Mouse (Mus musculus): Measurements from ENCODE around the gene Cdkl5.

Cdkl5 gene

DNA sequence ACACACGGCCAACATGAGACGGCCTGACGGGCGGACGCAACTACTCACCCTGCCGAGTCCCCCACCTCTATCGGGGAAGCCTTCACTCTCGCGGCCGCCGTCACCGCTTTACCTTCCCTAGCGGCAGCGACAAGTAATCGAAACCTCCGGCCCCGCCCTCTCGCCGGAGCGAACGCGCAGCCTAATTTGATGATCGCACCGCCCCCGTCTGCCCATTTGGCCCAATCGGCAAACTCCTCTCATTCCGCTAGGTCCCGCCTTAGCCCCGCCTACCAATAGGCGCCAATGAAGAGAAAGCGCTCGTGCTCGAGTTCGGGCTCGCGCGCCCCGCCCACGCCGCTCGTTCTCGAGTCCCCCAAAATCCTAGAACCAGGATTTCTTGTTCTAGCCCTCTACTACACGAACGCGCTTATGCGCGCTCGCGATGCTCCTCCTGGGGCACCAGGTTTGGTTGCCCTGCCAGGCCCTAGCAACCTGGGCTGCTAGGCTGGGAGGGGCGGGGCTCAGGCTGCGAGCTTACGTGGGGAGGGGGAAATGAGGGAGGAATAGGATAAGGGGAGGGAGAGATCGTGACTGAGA lies at the start of gene Cdkl5:
TSS of gene Cdkl5 (minus strand) at position 162 of the 579 bp plus-strand sequence.
- peak; percentile 79 to 85 for DNase-seq (ENCODE audit: low spot score in 2 of 2)

DNA sequence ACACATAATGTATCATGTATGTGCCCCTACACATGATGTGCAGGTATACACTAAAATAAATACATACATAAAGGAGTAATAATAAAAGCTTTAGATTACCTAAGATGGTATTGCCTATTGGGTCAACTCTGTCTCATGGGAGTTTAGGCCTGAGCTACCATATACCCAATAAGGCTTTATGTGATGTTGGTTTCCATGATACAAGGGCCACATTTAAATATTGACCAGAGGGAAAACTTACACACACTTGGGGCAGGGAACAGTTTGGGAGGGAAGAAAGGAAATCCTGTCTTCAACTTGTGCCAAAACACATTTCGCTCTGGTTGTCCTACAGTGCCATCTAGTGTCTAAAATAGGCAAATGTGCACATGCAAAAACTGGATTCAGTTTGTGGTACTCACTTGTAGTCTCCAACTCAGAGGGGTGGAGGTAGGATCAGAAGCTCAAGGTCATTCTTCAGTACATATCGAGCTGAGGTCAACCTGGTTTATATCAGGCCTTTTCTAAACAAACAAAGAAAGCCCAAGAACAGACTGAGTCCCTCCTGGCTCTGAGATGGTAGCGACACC lies 38.8 kb upstream of the Cdkl5 start:
- DNase-seq (ENCODE audit: low spot score in 2 of 2) = no peak

DNA sequence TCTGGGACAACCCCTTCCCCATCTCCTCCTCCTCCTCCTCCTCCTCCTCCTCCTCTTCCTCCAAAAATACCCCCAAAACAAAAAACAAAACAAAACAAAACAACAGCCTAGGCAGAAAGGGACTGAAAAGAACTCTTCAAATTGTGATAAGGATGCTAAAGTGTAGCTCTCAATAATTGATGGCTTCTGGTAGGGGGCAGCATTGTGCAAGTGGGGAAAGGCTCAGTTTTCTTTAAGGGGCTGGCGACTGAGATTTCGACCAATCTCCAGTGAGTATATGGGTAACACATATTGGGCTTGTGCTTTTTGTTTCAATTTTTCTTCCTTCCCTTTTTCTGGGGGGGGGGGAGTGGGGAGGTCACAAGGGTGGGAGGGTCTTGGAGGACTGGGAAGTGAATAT lies 37.9 kb upstream of the Cdkl5 start:
- DNase-seq (ENCODE audit: low spot score in 2 of 2) = no peak

DNA sequence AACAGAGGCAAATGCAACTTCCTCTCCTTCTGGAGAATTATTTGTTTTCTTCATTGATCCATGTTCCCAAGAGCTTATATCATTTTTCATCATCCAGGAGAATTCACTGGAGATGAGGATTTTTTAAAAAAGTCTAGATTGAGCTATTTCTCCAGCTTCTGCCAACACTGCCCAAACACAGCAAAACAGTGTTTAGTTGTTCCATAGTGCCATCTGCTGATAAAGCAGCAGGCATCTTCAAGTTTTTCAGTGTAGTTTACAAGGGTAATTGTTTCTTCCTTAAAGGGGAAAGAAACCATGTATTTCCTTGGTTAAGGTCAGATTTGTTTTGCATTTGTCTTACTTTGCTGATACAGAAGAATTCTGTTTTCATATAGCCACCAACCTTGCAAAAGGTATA lies 35.7 kb upstream of the Cdkl5 start:
- no peak for DNase-seq (ENCODE audit: low spot score in 2 of 2)

DNA sequence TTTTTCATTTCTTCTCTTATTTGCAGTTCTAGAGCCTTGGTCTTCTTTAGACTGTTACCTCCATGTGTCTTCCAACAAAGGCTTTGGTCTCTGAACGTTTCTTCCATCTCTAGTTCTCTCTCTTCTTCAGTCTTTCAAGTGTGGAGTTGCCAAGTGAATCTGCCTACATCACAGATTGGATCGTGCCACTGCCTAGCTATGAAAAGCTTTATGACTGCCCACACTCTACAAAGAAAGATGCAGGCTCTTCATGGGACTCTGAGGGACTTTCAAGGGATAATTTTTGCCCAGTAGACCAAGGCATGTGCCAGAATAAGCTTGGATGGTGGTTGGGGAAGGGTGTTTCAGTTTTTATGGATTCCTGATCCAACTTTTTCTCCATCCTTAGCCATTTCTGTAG lies 30.0 kb upstream of the Cdkl5 start:
- DNase-seq (ENCODE audit: low spot score in 2 of 2) = no peak

DNA sequence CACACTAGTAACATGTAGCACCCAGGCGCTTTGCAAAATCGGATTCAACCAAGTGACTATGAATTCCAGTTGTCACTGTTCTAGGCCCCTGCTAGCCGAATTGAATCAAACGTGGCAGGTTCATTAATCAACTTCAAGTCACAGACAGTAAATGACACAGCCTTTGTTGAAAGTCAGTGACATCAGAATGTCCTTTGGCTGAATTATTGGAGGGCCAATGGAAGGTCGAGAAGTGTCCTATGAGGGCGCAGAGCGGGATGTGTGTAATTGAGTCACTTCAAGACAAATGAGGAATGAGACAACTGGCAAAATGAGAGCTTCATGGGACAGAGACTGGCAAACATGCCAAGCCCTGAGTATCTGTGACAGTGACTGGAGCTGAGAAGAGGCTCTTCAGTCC lies 27.0 kb upstream of the Cdkl5 start:
- no peak for DNase-seq (ENCODE audit: low spot score in 2 of 2)

DNA sequence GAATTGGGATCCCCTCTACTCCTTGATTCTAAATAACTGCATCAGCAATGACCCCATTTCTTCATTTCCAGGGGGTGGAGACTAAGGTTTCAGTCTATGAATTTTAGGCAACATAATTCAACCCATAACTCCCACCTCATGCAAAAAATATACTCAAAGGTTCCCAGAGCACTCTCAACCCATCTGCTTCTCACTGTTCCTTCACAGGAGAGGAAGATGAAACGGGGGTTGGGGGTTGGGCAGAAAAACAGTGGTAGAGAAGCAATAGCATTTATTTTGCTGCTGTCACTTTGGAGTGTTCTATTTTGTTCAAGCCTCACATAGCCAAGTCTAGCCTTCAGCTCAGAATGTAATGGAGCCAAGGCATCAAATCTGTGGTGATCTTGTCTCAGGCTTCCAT lies 23.7 kb upstream of the Cdkl5 start:
- no peak for DNase-seq (ENCODE audit: low spot score in 2 of 2)

DNA sequence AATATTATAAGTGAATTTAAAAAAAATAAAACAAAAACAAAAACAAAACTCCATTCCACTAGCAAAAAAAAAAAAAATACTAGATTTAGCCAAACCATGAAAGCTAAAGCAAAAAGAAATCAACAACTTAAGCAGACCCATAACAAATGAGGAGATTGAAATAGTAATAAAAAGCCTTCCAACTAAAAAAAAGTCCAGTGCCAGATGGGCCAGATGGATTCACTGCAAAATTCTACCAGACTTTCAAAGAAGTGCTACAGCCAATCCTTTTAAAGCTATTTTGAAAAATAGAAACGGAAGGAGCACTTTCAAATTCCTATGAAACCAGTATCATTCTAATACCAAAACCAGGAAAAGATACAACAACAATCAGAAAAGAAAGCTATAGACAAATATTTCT lies 11.8 kb upstream of the Cdkl5 start:
- DNase-seq (ENCODE audit: low spot score in 2 of 2) = no peak

DNA sequence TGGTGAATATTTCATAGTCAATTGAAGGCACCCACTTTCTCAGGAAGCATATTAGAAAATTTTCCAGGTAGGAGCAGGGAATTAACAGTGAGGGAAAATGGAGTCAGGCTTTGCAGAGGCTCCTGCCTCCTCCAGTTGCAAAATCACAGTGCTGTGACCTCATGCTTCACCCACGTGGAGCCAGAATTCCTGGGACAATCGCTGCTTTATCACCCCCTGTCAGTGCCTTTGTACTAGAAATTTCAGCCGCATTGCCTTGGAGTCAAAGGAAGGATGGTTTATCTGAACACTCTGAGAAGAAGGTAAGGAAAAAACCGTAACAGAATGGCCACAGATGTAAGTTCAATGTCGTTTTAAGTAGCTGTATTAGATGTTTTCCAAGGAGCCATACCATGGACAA lies 1.5 kb upstream of the Cdkl5 start:
- DNase-seq (ENCODE audit: low spot score in 2 of 2) = no peak

DNA sequence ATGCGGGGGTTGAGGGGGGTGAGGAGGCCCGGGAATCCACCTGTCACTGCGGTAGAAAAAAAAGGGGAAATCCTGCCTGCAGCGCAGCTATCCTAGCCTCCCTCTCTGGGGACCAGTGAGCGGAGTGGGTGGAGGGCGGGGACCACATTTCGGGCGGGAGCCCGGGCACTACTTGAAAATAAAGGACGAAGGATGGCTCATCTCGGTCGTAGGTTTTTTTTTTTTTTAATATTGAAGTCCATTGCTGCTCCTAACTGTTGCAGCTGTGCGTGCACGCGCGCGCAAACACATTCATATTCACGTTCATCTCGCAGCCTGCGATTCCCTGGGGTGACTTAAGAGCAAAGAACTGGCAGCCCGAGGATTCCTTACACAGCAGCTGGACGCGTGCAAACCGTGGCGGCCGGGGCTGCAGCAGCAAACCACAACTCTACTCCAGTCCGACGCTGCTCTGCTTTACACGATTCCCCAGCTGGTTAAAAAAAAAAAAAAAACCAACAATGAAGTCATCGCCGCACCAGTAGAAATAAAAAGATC lies 695 bp upstream of the Cdkl5 start:
- peak; percentile 4 to 7 for DNase-seq (ENCODE audit: low spot score in 2 of 2)

DNA sequence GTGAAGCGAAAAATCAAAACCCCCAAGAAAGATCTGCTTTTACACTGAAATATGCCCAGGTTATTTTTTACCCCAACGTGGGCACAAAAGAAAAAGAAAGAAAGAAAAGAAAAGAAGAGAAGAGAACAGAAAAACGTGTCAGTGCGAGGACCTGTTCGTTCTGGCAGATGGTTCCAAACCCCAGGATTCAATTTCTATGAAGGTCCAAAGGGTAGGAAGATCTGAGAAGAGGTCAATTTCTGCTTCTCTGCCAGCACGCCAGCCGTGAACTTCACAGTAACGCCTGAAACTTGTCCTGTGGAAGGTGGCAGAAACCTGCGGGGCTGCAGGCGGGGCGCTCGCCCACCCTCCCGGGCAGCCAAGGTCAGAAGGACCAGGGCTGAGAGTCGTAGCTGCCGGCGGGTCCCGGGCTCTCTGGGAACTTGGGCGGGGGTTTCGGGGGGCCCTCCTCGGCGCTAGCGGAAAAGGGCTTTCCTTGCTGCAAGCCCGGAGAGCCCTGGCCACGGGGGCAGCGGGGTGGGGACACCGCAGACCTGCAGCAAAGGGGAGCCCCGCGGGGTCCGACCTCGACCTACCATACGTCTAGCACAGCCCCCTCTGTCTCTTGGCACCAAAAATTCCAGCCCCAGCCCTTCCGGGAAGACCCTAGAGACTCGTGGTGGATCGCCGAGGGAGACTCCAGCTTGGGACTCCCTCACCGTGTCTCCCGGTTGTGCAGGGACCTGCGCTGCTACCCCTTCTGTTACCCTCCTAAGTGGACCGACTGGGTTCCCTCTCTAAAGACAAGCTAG lies 560 bp downstream of the Cdkl5 start:
- peak in 1 of 2 experiments; percentile 3 for DNase-seq (ENCODE audit: low spot score in 2 of 2)

DNA sequence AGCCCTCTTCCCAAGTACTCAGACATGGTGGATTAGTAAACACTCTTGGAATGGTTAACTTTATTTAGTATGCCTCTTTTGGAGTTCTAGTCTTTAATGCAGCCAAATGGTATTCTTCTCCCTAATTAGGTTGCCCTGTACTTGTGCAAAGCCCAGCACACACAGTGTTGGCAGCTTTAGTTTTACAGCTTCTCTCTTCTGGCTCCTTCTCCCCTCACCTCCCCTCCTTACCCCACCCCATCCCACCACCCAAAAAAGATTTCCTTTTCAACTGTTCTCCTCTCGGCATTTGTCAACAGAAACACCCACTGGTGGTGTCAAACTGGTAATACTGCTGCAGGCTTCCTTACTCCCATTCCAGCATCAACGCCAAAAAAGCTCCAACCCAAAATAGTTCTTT lies 1.8 kb downstream of the Cdkl5 start:
- no peak for DNase-seq (ENCODE audit: low spot score in 2 of 2)

DNA sequence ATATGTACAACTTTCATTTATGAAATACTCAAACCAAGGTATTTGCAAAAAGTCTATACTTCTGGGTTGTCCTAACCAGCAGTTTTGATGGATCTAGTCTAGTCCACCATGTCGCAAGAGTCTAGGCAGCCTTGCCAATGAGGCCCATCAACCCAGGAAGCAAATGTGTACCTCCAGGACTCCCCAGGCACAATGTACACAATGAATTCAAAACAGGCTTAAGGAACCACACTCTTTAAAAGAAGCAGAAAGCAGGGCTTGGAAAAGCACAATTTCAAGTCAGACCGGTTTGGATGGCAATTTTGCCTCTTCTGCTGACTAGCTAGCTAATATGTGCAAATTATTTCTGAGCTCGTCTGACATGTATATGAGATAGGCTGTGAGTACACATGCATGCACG lies 4.2 kb downstream of the Cdkl5 start:
- DNase-seq (ENCODE audit: low spot score in 2 of 2) = no peak

DNA sequence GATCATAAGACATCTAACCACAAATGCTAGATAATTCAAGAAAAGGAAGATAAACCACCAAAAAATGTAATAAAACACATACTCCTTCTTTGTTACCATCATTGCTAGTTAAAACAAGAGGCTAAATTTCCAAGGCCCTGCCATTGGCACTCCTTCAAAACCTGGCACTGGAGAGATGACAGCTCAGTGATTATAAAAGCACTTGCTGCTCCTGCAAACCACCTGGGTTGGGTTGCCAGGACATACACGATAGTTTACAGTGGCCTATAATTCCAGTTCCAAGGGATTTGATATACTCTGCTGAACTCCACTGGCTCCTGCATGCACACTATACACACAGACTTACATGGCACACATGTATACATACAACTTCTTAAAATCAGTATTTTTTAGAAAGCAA lies 16.6 kb downstream of the Cdkl5 start:
- no peak for DNase-seq (ENCODE audit: low spot score in 2 of 2)

DNA sequence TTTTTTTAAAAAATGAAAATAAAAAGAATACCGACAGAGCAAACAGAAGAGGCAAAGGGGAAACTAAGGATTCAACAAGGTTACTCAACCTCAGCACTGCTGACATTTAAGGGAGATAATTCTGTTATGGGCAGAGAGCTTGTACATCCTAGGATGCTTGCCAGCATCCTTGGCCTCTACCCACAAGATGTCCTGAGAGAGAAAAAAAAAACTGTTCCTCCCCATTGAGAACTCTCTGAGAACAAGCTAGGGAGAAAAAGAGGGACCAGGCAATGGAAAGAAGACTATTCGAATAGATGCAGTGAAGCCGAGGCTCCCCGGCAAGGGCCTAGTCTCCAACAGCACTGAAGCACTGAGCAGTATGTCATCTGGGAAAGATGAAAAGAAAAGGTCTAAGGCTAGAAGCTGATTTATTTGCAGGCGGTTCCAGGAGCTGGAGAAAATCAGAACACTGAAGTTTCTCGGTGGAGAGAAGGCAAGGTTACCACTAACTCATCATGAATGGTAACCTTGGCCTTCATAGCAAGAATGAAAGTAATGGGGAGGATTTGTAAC lies 22.4 kb downstream of the Cdkl5 start:
- no peak for DNase-seq (ENCODE audit: low spot score in 2 of 2)

DNA sequence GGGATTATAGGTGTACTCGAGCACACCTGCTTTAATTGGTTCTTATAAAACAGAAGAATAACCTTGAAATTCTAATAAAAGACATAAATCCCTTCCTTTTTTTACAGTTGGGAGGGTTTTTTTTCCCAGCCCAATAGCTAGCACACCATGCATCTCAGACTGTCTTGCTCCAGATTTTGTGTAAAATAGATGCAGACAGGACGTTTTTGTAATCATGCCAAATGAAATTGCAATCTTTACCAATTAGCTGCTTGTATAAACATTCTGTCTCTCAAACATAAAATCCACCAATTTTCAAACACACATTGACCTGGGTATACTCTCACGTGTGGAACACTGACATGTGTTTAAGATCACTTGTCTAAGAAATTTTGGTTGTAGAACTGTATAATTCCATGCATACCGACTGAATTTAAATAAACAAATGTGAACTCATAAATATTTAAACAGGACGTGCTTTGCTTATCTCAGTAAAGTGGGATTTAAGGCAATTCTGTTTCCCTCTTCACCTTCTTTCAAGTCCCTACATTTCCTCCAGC lies 35.8 kb downstream of the Cdkl5 start:
- DNase-seq (ENCODE audit: low spot score in 2 of 2) = no peak

DNA sequence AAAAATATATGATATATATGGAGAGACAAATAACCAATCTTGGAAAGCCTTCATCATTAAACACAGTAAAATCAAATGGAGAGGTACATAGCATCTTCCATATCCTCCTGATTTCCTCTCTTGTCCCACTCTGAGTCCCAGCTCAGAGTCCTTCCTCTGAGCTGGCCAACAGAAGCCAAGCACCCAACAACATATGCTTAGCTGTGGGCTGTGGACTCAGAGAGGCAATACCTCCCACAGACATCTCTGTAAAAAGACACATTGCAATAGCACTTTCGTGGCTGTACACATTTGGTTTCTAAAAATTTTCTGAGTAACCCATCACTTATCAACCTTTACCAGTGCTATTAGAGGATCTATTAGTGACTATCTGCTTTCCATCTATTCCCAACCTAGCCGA lies 44.9 kb downstream of the Cdkl5 start:
- DNase-seq (ENCODE audit: low spot score in 2 of 2) = no peak

DNA sequence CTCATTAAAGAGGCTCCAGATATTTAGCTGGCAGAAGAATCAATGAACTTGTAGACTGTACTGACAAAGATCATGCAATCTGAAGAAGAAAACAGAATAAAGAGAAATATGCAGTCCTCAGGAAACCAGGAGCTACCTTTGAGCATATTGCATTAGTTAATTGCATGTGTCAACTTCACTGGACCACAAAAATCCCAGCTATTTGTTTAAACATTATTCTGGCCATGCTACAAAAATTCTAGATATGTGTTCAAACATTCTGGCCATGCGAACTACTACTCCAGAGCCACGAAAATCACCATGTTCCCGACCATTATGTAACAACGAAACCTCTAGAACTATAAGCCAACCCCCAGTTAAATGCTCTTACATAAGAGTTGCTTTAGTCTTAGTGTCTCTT lies 49.8 kb downstream of the Cdkl5 start:
- no peak for DNase-seq (ENCODE audit: low spot score in 2 of 2)

DNA sequence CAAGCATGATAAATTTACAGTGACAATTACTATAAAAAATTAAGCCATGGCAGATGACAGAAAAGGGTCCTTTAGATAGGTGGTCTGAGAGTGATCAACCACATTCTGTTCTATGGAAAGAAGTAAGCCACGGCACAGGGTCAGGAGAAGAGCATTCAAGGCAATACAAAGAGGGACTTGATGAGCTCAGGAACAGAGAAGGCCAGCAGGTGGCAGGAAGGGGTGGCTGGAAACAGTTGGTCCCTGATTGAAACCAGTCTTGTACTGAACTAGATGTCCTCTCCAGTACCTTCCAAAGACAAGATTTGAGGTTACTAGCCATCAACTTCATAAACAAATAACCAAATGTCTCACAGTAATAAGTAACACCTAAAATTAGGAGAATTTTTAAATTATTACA lies 59.0 kb downstream of the Cdkl5 start:
- DNase-seq (ENCODE audit: low spot score in 2 of 2) = no peak

DNA sequence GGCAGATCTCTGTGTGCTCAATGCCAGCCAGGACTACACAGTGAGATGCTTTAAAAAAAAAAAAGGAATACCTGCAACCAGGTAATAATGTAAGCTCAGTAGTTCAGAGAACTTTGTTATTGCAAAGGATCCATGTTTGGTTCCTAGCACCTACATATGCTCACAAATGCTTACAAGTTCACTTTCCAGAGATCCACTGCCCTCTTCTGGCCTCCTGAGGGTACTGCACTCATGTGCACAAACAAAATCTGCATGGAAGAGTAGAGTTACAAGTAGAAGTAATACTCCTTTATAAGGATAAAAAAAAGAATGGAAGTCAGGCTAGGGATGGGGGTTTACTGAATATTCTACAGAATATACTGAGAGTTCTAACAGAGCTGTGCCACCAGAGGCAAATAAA lies 63.8 kb downstream of the Cdkl5 start:
- DNase-seq (ENCODE audit: low spot score in 2 of 2) = no peak

DNA sequence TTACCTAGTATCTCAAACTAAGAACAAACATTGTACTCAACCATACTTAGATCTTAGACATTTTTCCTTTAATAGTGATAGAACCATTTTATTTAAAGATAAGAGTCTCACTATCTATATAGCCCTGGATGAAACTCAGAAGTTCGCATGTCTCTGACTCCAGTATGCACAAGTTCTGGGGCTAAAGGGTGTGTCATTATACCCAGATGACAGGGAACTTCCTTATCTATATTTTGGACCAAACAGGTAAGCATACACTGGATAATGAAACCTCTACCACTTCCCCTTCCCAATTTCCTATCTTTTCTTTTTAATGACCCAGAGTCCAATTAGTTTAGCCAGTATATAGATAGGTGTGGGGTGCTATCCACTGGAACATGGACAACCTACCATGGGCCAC lies 65.6 kb downstream of the Cdkl5 start:
- DNase-seq (ENCODE audit: low spot score in 2 of 2) = no peak

DNA sequence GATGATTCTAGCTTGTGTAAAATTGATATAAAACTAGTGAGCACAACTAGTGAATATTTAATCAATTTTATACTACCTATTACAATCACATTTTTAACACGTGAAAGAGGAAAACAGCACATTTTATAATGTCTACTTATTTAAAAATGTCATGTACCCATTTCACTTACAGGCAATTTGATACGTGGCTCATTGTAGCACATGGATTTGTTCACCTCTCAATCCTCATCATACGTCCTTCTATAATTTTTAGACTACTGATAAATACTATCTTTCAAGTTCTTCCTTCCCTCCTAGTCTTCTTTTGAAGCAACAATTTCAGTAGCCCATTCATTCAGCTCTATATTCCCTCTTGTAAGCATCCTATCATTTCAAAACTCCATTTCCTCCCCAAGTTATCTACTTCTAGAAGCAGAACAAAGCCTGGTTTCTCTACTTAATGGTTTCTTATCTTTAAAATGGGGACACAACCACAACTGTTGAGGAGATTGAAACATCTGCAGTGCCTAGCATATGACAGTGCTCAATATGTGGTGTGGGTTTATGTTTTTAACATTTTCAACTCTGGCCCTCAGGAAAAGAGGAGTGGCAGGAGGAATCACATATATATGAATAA lies 75.4 kb downstream of the Cdkl5 start:
- no peak for DNase-seq (ENCODE audit: low spot score in 2 of 2)
